Mouse (Mus musculus) forebrain, embryonic 11.5 days (tissue): Measurements from ENCODE around the gene Ncapg. TPM values are rescaled to one million over a fixed set of nuclear protein-coding genes. Genes with fewer than 3 reads are reported as not detected.

Experiments used
- ATAC-seq: fragments of 200-750 bp; cut with Nextera tagmentation; replicated peaks from 2 replicates; pipeline ENCODE4 v1.8.0; 2017; ENCODE audit warnings: moderate TSS enrichment; ENCODE audit not compliant: low FRiP score
- DNase-seq: peaks from one replicate; pipeline ENCODE4 v3.0.0-alpha.2; 2017; ENCODE audit warnings: low spot score
- H3K27ac ChIP-seq: fragments of 300-500 bp; sonication (generic); 2 replicates; pipeline ENCODE4 v1.5.1; 2014; ENCODE audit warnings: low read depth, low read length
- H3K27me3 ChIP-seq: fragments of 300-500 bp; sonication (generic); 2 replicates; pipeline ENCODE4 v1.6.1; 2014; ENCODE audit warnings: mild to moderate bottlenecking, low read length, mixed read lengths; ENCODE audit not compliant: control insufficient read depth, insufficient read depth
- H3K36me3 ChIP-seq: fragments of 300-500 bp; sonication (generic); 2 replicates; pipeline ENCODE4 v1.6.1; 2014; ENCODE audit warnings: mild to moderate bottlenecking, low read length, moderate library complexity, mixed read lengths; ENCODE audit not compliant: control insufficient read depth, insufficient read depth
- H3K4me1 ChIP-seq: fragments of 300-500 bp; sonication (generic); replicated peaks from 2 replicates; pipeline ENCODE4 v1.6.1; 2014; ENCODE audit warnings: low read length, mixed read lengths; ENCODE audit not compliant: control insufficient read depth, insufficient read depth
- H3K4me2 ChIP-seq: fragments of 300-500 bp; sonication (generic); 2 replicates; pipeline ENCODE4 v1.6.1; 2014; ENCODE audit warnings: low read depth, mild to moderate bottlenecking, low read length, moderate library complexity, mixed read lengths; ENCODE audit not compliant: severe bottlenecking
- H3K4me3 ChIP-seq: fragments of 300-500 bp; sonication (generic); 2 replicates; pipeline ENCODE4 v1.5.1; 2014; ENCODE audit warnings: low read depth, low read length
- H3K9ac ChIP-seq: fragments of 300-500 bp; sonication (generic); 2 replicates; pipeline ENCODE4 v1.6.1; 2014; ENCODE audit warnings: low read length
- H3K9me3 ChIP-seq: fragments of 300-500 bp; sonication (generic); 2 replicates; pipeline ENCODE4 v1.6.1; 2016; ENCODE audit warnings: low read length, mixed read lengths; ENCODE audit not compliant: control insufficient read depth
- WGBS: fragments of 180-500 bp; shearing (Covaris S2); extraction: QIAGEN DNeasy Blood & Tissue Kit; methylation state at CpG from one replicate; pipeline ENCODE4 v1.1.7; 2014; 5-methylcytosine and 5-hydroxymethylcytosine counted together
- polyA plus RNA-seq: library from polyadenylated mRNA; unstranded; fragments of >200 nt; fragmentation: Nextera tagmentation; extraction: Ambion mirVana; gene quantifications from 2 replicates; pipeline ENCODE4 v1.2.1, GENCODE M21; 2014

The Ncapg gene
- polyA plus RNA-seq, 1 experiment from 2014 or later, result 101 TPM

DNA sequence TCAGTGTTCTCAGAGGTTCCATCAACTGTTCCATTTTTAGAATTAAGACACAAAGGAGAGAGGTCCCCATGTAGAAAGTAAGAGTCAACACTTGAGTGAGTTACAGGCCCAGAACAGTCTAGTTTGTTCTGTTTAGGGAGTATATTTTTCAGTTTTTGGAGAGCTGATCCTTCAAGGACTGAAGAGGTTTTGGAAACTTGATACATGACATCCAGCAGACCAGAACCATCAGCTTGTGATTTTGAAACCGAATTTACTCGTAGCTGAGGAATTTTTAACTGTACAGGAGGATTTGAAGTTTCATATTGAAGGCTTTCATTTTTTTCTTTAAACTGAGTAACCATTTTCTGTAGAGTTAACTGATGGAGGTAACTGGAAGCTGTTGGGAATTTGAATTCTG, 64.0 kb downstream of the Ncapg start:
- Histone ChIP-seq H3K4me3 (no peak overlapping the region), H3K9ac (no peak overlapping the region), H3K27me3 (no peaks in the 10 kb centered on the region), H3K9me3 (no peaks in the 10 kb centered on the region), H3K27ac (no peak overlapping the region), H3K4me2 (no peak overlapping the region), H3K4me1 (no peaks in the 10 kb centered on the region), H3K36me3 (no peaks in the 10 kb centered on the region; the same call in 1 of the 2 replicates)
- ATAC-seq (no peak), DNase-seq (no peak)
- WGBS, result 91% methylated on average over 2 of the region's 2 CpGs

DNA sequence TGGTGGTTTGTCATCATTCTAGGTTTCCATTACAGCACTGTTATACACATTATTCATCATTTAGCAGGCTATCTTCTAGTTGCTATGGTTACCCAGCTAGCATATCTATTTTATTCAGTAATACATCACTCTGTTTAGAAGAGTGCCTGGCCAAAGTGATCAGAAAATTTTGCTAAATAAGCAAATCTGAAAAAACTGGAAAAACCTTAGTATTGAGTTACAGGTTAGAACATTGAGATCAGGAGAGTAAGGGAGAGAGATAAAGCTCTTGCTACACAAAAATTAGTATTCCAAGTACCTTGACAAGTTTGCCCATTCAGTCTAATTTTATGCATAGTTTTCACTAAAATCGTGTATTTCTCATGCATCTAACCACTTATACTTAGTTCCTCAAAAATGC, 68.2 kb downstream of the Ncapg start:
- ATAC-seq, result no peak
- H3K36me3 ChIP-seq, result no peaks in the 10 kb centered on the region; the same call in 1 of the 2 replicates
- H3K4me1 ChIP-seq, result no peaks in the 10 kb centered on the region
- H3K4me3 ChIP-seq, result no peak overlapping the region
- H3K9me3 ChIP-seq, result no peaks in the 10 kb centered on the region
- no peak overlapping the region for H3K27ac ChIP-seq
- H3K27me3 ChIP-seq, result no peaks in the 10 kb centered on the region
- no peak overlapping the region for H3K9ac ChIP-seq
- DNase-seq, result no peak
- WGBS, result 89% methylated on average over 1 of the region's 1 CpGs
- no peak overlapping the region for H3K4me2 ChIP-seq

Other genes starting within 250 kb of the Ncapg start
- 97.3 and 102 TPM in 2 replicates for gene Qdpr, start 219.7 kb upstream of the Ncapg start, polyA plus RNA-seq
- 0.39 TPM in 1 of 2 replicates, not detected in the other for gene Clrn2, start 216.2 kb upstream of the Ncapg start, polyA plus RNA-seq
- 85.0 and 86.3 TPM in 2 replicates for gene Lap3, start 176.5 kb upstream of the Ncapg start, polyA plus RNA-seq
- gene Med28, start 149.7 kb upstream of the Ncapg start, polyA plus RNA-seq, result 266 and 285 TPM in 2 replicates
- 2.8 and 3.2 TPM in 2 replicates for gene Fam184b, start 30.3 kb upstream of the Ncapg start, polyA plus RNA-seq
- gene Lcorl, start 187.7 kb downstream of the Ncapg start, polyA plus RNA-seq, result 41.0 and 41.7 TPM in 2 replicates